Mouse (Mus musculus): ENCODE measurements around the gene Tmem52. TPM values are rescaled to one million over a fixed set of nuclear protein-coding genes. Genes with fewer than 3 reads are reported as not detected.

The Tmem52 gene
- polyA plus RNA-seq, 1 experiment from 2014 or later: not detected

GRCm38 (mm10) chr4:155492131-155492633 is 23.3 kb downstream of the Tmem52 start:
- under 1% methylated on average over 50 of the region's 51 CpGs for WGBS
- H3K4me1 ChIP-seq (ENCODE audit: control insufficient read depth, insufficient read depth, low read length): peaks cover 19% of the 10 kb centered on the region

DNA sequence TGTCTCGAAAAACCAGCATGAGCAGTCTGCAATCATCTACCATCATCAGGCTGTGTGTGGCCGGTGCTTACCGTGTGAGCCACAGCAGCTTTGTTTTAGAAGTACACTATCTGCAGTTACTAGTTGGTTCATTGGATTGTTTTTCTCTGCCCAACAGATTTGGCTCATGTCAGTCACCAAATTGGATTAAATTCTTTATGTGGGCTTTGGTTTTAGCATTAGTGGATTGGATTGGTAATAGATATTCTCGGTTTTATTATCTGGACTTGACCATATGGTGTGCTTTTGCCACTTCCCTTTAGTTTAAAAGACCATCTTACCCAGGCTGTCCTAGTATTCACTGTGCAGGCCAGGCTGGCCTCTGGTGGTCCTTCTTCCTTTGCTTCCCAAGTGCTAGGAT is 26.0 kb downstream of the Tmem52 start:
- DNase-seq (ENCODE audit: low spot score, missing footprints) (peak; percentile 87), ATAC-seq (ENCODE audit: low FRiP score) (no peak)
- H3K36me3 ChIP-seq (ENCODE audit: control insufficient read depth, insufficient read depth, low read length): no peaks in the 10 kb centered on the region
- no peaks in the 10 kb centered on the region for H3K9me3 ChIP-seq (ENCODE audit: control insufficient read depth, low read length)
- H3K4me1 ChIP-seq (ENCODE audit: control insufficient read depth, insufficient read depth, low read length): peaks cover 19% of the 10 kb centered on the region
- H3K4me2 ChIP-seq: no peak overlapping the region
- WGBS: 81% methylated on average over 4 of the region's 4 CpGs
- H3K27me3 ChIP-seq (ENCODE audit: control insufficient read depth, insufficient read depth, low read length): no peaks in the 10 kb centered on the region
- no peak overlapping the region for H3K9ac ChIP-seq (ENCODE audit: low read length)
- H3K4me3 ChIP-seq (ENCODE audit: low read depth, low read length): no peak overlapping the region
- no peak overlapping the region for H3K27ac ChIP-seq (ENCODE audit: low read depth, low read length)

More at GRCm38 (mm10) chr4:155492131-155492633, 23.3 kb downstream of the Tmem52 start:
- no peaks in the 10 kb centered on the region for H3K9me3 ChIP-seq (ENCODE audit: control insufficient read depth, low read length)
- peak overlapping the region; percentile 99 for H3K4me3 ChIP-seq (ENCODE audit: low read depth, low read length)
- no peaks in the 10 kb centered on the region for H3K36me3 ChIP-seq (ENCODE audit: control insufficient read depth, insufficient read depth, low read length)
- peak overlapping the region; percentile 74 for H3K4me2 ChIP-seq
- DNase-seq (ENCODE audit: low spot score, missing footprints): peak; percentile 96
- peak overlapping the region; percentile 84 for H3K27ac ChIP-seq (ENCODE audit: low read depth, low read length)
- peak; percentile 20; the same call in 1 of the 2 replicates for ATAC-seq (ENCODE audit: low FRiP score)
- no peaks in the 10 kb centered on the region for H3K27me3 ChIP-seq (ENCODE audit: control insufficient read depth, insufficient read depth, low read length)
- H3K9ac ChIP-seq (ENCODE audit: low read length): peak overlapping the region; percentile 100

GRCm38 (mm10) chr4:155497963-155498362 is 29.0 kb downstream of the Tmem52 start:
- no peak overlapping the region for H3K4me2 ChIP-seq
- H3K4me3 ChIP-seq (ENCODE audit: low read depth, low read length): no peak overlapping the region
- H3K9ac ChIP-seq (ENCODE audit: low read length): no peak overlapping the region
- no peaks in the 10 kb centered on the region for H3K9me3 ChIP-seq (ENCODE audit: control insufficient read depth, low read length)
- DNase-seq (ENCODE audit: low spot score, missing footprints) (no peak), ATAC-seq (ENCODE audit: low FRiP score) (no peak)
- no peaks in the 10 kb centered on the region for H3K36me3 ChIP-seq (ENCODE audit: control insufficient read depth, insufficient read depth, low read length)
- H3K27me3 ChIP-seq (ENCODE audit: control insufficient read depth, insufficient read depth, low read length): no peaks in the 10 kb centered on the region
- peaks cover 12% of the 10 kb centered on the region for H3K4me1 ChIP-seq (ENCODE audit: control insufficient read depth, insufficient read depth, low read length)
- 88% methylated on average over 3 of the region's 3 CpGs for WGBS
- no peak overlapping the region for H3K27ac ChIP-seq (ENCODE audit: low read depth, low read length)

GRCm38 (mm10) chr4:155501126-155501525 is 32.2 kb downstream of the Tmem52 start:
- WGBS: 77% methylated on average over 2 of the region's 2 CpGs
- DNase-seq (ENCODE audit: low spot score, missing footprints) (no peak), ATAC-seq (ENCODE audit: low FRiP score) (no peak)
- H3K27me3 ChIP-seq (ENCODE audit: control insufficient read depth, insufficient read depth, low read length): no peaks in the 10 kb centered on the region
- H3K27ac ChIP-seq (ENCODE audit: low read depth, low read length): no peak overlapping the region
- no peak overlapping the region for H3K4me3 ChIP-seq (ENCODE audit: low read depth, low read length)
- no peaks in the 10 kb centered on the region for H3K9me3 ChIP-seq (ENCODE audit: control insufficient read depth, low read length)
- no peak overlapping the region for H3K9ac ChIP-seq (ENCODE audit: low read length)
- no peaks in the 10 kb centered on the region for H3K4me1 ChIP-seq (ENCODE audit: control insufficient read depth, insufficient read depth, low read length)
- H3K36me3 ChIP-seq (ENCODE audit: control insufficient read depth, insufficient read depth, low read length): no peaks in the 10 kb centered on the region
- H3K4me2 ChIP-seq: no peak overlapping the region

GRCm38 (mm10) chr4:155505067-155505466 is 36.2 kb downstream of the Tmem52 start:
- H3K27ac ChIP-seq (ENCODE audit: low read depth, low read length): no peak overlapping the region
- H3K9ac ChIP-seq (ENCODE audit: low read length): no peak overlapping the region
- no peaks in the 10 kb centered on the region for H3K36me3 ChIP-seq (ENCODE audit: control insufficient read depth, insufficient read depth, low read length)
- ATAC-seq (ENCODE audit: low FRiP score) (no peak), DNase-seq (ENCODE audit: low spot score, missing footprints) (no peak)
- no peaks in the 10 kb centered on the region for H3K27me3 ChIP-seq (ENCODE audit: control insufficient read depth, insufficient read depth, low read length)
- no peaks in the 10 kb centered on the region for H3K9me3 ChIP-seq (ENCODE audit: control insufficient read depth, low read length)
- H3K4me3 ChIP-seq (ENCODE audit: low read depth, low read length): no peak overlapping the region
- H3K4me1 ChIP-seq (ENCODE audit: control insufficient read depth, insufficient read depth, low read length): no peaks in the 10 kb centered on the region
- no peak overlapping the region for H3K4me2 ChIP-seq
- WGBS: 81% methylated on average over 8 of the region's 8 CpGs

DNA sequence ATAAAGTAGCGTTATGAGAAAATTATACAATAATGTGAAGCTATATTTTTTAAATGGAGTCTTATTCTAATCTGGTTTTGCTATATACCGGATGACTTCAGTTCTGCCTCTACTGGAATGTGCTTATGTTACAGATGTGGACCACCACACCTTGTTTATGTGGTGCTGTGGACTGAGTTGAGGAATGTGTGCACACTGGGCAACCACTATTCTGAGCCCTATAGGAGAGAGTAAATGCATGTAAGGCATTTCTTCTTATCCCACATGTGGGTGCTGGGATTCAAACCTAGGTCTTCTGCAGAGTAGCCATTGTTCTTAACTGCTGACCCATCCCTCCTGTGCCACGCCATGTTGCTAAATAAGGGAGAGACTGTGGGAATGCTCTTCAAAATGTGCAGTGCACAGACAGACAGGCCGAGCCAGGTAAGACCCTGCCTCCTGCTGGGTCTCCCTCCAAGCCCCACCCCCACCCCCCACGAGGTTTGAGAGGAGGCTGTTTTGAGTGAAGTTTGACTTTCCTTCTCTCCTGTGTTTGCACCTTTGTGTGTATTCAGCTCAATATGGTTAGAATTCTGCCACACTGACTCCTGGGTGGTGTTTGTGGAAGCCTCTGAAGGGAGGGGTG is 36.9 kb downstream of the Tmem52 start:
- H3K9ac ChIP-seq (ENCODE audit: low read length): no peak overlapping the region
- H3K27ac ChIP-seq (ENCODE audit: low read depth, low read length): no peak overlapping the region
- no peak for ATAC-seq (ENCODE audit: low FRiP score)
- DNase-seq (ENCODE audit: low spot score, missing footprints): no peak
- no peak overlapping the region for H3K4me3 ChIP-seq (ENCODE audit: low read depth, low read length)
- H3K9me3 ChIP-seq (ENCODE audit: control insufficient read depth, low read length): no peaks in the 10 kb centered on the region
- H3K27me3 ChIP-seq (ENCODE audit: control insufficient read depth, insufficient read depth, low read length): no peaks in the 10 kb centered on the region
- WGBS: 79% methylated on average over 5 of the region's 5 CpGs
- H3K4me2 ChIP-seq: no peak overlapping the region
- H3K4me1 ChIP-seq (ENCODE audit: control insufficient read depth, insufficient read depth, low read length): no peaks in the 10 kb centered on the region
- no peaks in the 10 kb centered on the region for H3K36me3 ChIP-seq (ENCODE audit: control insufficient read depth, insufficient read depth, low read length)

DNA sequence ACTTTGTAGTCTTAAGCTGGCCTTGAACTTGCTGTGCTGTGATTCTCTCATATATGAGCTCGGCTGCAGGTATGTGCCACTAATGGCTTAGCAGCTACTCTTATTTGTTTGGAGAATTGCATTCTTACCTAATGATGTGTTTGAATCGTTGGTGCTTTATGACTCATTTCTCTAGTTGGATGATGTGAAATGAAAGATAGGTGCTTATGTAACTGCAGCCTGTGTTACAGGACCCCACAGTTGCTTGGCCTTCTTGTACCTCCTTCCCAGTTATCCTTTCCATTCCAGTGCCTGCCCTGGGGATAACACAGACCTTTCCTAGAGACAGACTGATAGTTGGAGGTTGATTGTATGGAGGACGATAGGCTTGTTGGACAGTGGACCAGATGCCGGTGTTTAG is 39.7 kb downstream of the Tmem52 start:
- DNase-seq (ENCODE audit: low spot score, missing footprints) (no peak), ATAC-seq (ENCODE audit: low FRiP score) (no peak)
- no peaks in the 10 kb centered on the region for H3K36me3 ChIP-seq (ENCODE audit: control insufficient read depth, insufficient read depth, low read length)
- H3K4me2 ChIP-seq: no peak overlapping the region
- 92% methylated on average over 4 of the region's 4 CpGs for WGBS
- H3K4me3 ChIP-seq (ENCODE audit: low read depth, low read length): no peak overlapping the region
- no peaks in the 10 kb centered on the region for H3K9me3 ChIP-seq (ENCODE audit: control insufficient read depth, low read length)
- H3K9ac ChIP-seq (ENCODE audit: low read length): no peak overlapping the region
- no peaks in the 10 kb centered on the region for H3K27me3 ChIP-seq (ENCODE audit: control insufficient read depth, insufficient read depth, low read length)
- no peaks in the 10 kb centered on the region for H3K4me1 ChIP-seq (ENCODE audit: control insufficient read depth, insufficient read depth, low read length)
- no peak overlapping the region for H3K27ac ChIP-seq (ENCODE audit: low read depth, low read length)

- H3K9me3 ChIP-seq (ENCODE audit: control insufficient read depth, low read length): no peaks in the 10 kb centered on the region
- no peak for ATAC-seq (ENCODE audit: low FRiP score)
- DNase-seq (ENCODE audit: low spot score, missing footprints): no peak
- 91% methylated on average over 1 of the region's 1 CpGs for WGBS
- no peaks in the 10 kb centered on the region for H3K4me1 ChIP-seq (ENCODE audit: control insufficient read depth, insufficient read depth, low read length)
- H3K9ac ChIP-seq (ENCODE audit: low read length): no peak overlapping the region
- no peak overlapping the region for H3K4me3 ChIP-seq (ENCODE audit: low read depth, low read length)
- H3K27me3 ChIP-seq (ENCODE audit: control insufficient read depth, insufficient read depth, low read length): no peaks in the 10 kb centered on the region
- H3K27ac ChIP-seq (ENCODE audit: low read depth, low read length): no peak overlapping the region
- no peaks in the 10 kb centered on the region for H3K36me3 ChIP-seq (ENCODE audit: control insufficient read depth, insufficient read depth, low read length)
- no peak overlapping the region for H3K4me2 ChIP-seq
Measured at GRCm38 (mm10) chr4:155510981-155511380, 42.1 kb downstream of the Tmem52 start.

GRCm38 (mm10) chr4:155514810-155515209 is 45.9 kb downstream of the Tmem52 start:
- WGBS: 82% methylated on average over 2 of the region's 2 CpGs
- Histone ChIP-seq H3K4me1 (ENCODE audit: control insufficient read depth, insufficient read depth, low read length) (no peaks in the 10 kb centered on the region), H3K27me3 (ENCODE audit: control insufficient read depth, insufficient read depth, low read length) (no peaks in the 10 kb centered on the region), H3K4me3 (ENCODE audit: low read depth, low read length) (no peak overlapping the region), H3K4me2 (no peak overlapping the region), H3K36me3 (ENCODE audit: control insufficient read depth, insufficient read depth, low read length) (no peaks in the 10 kb centered on the region), H3K9me3 (ENCODE audit: control insufficient read depth, low read length) (no peaks in the 10 kb centered on the region), H3K9ac (ENCODE audit: low read length) (no peak overlapping the region), H3K27ac (ENCODE audit: low read depth, low read length) (no peak overlapping the region)
- ATAC-seq (ENCODE audit: low FRiP score) (no peak), DNase-seq (ENCODE audit: low spot score, missing footprints) (no peak)
